Mouse (Mus musculus): ENCODE measurements around the gene Trpv3. TPM values are rescaled to one million over a fixed set of nuclear protein-coding genes. Genes with fewer than 3 reads are reported as not detected.

Trpv3 gene
- polyA plus RNA-seq, 1 experiment from 2014 or later: 0.03 TPM

Other genes with a start within 250 kb of the Trpv3 start
- 3.7 and 4.4 TPM in 2 replicates for gene Camkk1, start 248.4 kb upstream of the Trpv3 start, polyA plus RNA-seq (2014; fragmentation: Nextera tagmentation; extraction: Ambion mirVana)
- gene Ncbp3, start 219.6 kb upstream of the Trpv3 start, polyA plus RNA-seq (2014; fragmentation: Nextera tagmentation; extraction: Ambion mirVana): 12.0 and 12.5 TPM in 2 replicates
- gene Itgae, start 176.8 kb upstream of the Trpv3 start, polyA plus RNA-seq (2014; fragmentation: Nextera tagmentation; extraction: Ambion mirVana): 0.15 and 0.20 TPM in 2 replicates
- gene Haspin, start 129.1 kb upstream of the Trpv3 start, polyA plus RNA-seq (2014; fragmentation: Nextera tagmentation; extraction: Ambion mirVana): 13.9 and 14.2 TPM in 2 replicates
- 0.45 TPM in 2 replicates for gene P2rx5, start 107.0 kb upstream of the Trpv3 start, polyA plus RNA-seq (2014; fragmentation: Nextera tagmentation; extraction: Ambion mirVana)
- gene Emc6, start 90.4 kb upstream of the Trpv3 start, polyA plus RNA-seq (2014; fragmentation: Nextera tagmentation; extraction: Ambion mirVana): 132 and 134 TPM in 2 replicates
- gene Tax1bp3, start 90.3 kb upstream of the Trpv3 start, polyA plus RNA-seq (2014; fragmentation: Nextera tagmentation; extraction: Ambion mirVana): 221 and 223 TPM in 2 replicates
- 19.1 and 25.2 TPM in 2 replicates for gene Ctns, start 68.3 kb upstream of the Trpv3 start, polyA plus RNA-seq (2014; fragmentation: Nextera tagmentation; extraction: Ambion mirVana)
- 0.99 and 1.2 TPM in 2 replicates for gene Shpk, start 67.9 kb upstream of the Trpv3 start, polyA plus RNA-seq (2014; fragmentation: Nextera tagmentation; extraction: Ambion mirVana)
- 0.13 TPM in 1 of 2 replicates, not detected in the other for gene Trpv1, start 33.1 kb upstream of the Trpv3 start, polyA plus RNA-seq (2014; fragmentation: Nextera tagmentation; extraction: Ambion mirVana)
- gene Aspa, start 62.2 kb downstream of the Trpv3 start, polyA plus RNA-seq (2014; fragmentation: Nextera tagmentation; extraction: Ambion mirVana): 0.56 and 0.97 TPM in 2 replicates
- gene Gm49340, start 62.4 kb downstream of the Trpv3 start, polyA plus RNA-seq (2014; fragmentation: Nextera tagmentation; extraction: Ambion mirVana): not detected in 2 replicates
- not detected in 2 replicates for gene Spata22, start 62.4 kb downstream of the Trpv3 start, polyA plus RNA-seq (2014; fragmentation: Nextera tagmentation; extraction: Ambion mirVana)
- not detected in 2 replicates for gene Olfr20, start 83.4 kb downstream of the Trpv3 start, polyA plus RNA-seq (2014; fragmentation: Nextera tagmentation; extraction: Ambion mirVana)
- not detected in 2 replicates for gene Olfr376, start 103.9 kb downstream of the Trpv3 start, polyA plus RNA-seq (2014; fragmentation: Nextera tagmentation; extraction: Ambion mirVana)
- not detected in 2 replicates for gene Olfr1, start 132.2 kb downstream of the Trpv3 start, polyA plus RNA-seq (2014; fragmentation: Nextera tagmentation; extraction: Ambion mirVana)
- not detected in 2 replicates for gene Olfr378, start 161.1 kb downstream of the Trpv3 start, polyA plus RNA-seq (2014; fragmentation: Nextera tagmentation; extraction: Ambion mirVana)
- gene Olfr380, start 190.1 kb downstream of the Trpv3 start, polyA plus RNA-seq (2014; fragmentation: Nextera tagmentation; extraction: Ambion mirVana): not detected in 2 replicates
- gene Olfr381, start 224.2 kb downstream of the Trpv3 start, polyA plus RNA-seq (2014; fragmentation: Nextera tagmentation; extraction: Ambion mirVana): not detected in 2 replicates
- gene Olfr382, start 249.8 kb downstream of the Trpv3 start, polyA plus RNA-seq (2014; fragmentation: Nextera tagmentation; extraction: Ambion mirVana): not detected in 2 replicates

Measured in hindbrain, embryonic 11.5 days (tissue).